Mouse (Mus musculus) heart, postnatal 0 days (tissue): ENCODE results near the gene Dock7.
"Not testable (repeated sequence)": the region's sequence is repeated elsewhere in the genome, so short reads cannot be mapped to it uniquely, and the experiment has no call there.

Experiments
- CTCF ChIP-seq: IDR thresholded peaks from 2 replicates; pipeline ENCODE4 v1.5.1; 2016; ENCODE audit warnings: antibody characterized with exemption, control low read depth, low read depth
- EP300 ChIP-seq: IDR thresholded peaks from 2 replicates; pipeline ENCODE4 v1.6.1; 2016; ENCODE audit warnings: antibody characterized with exemption, low read depth

DNA sequence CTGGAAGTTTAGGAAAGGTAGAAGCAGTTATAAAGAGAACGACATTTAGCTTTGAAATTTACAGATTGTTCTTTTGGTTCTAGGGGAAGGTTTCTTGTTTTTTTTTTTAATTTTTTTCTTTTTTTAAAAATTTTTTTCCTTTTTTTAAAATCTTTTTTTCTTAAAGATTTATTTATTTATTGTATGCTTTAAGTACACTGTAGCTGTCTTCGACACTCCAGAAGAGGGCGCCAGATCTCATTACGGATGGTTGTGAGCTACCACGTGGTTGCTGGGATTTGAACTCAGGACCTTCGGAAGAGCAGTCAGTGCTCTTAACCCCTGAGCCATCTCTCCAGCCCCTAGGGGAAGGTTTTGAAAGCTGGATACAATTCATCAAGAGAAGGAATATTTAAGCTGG, 182.5 kb downstream of the Dock7 start:
- TF ChIP-seq CTCF, EP300: not testable (repeated sequence)
